Mouse (Mus musculus): Measurements from ENCODE around the gene Srd5a1.
A peak's percentile ranks its signal among the peaks of the same experiment; 100 is the strongest.

The Srd5a1 gene

DNA sequence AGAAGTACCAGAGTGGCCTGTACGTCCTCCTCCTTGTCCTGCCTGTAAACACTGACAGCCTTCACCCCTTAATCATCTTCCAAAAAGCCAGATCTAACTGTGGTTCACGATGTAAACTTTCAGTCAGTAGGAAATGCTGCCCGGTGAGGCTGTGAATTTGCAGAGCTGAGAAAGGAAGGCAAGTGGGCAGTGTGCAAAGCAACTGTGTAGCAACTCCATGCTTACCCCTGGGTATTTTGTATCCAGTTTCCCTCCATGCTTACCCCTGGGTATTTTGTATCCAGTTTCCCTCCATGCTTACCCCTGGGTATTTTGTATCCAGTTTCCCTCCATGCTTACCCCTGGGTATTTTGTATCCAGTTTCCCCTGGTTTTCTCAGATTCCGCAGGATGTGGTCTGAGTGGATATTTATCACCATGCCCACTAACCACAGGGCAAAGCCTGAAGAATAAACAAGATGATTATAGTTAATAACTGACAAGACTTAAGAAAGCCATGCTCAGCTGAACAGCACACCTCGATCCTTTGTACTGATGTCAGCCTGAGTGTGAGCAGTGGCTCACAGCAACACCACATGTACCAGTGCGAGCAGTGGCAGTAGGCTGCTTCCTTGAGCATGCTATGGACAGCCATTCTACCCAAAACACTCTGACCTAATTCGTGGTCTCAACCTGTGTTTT lies 16.5 kb downstream of the Srd5a1 start:
- TF ChIP-seq GATA4 (IDR thresholded peaks at IDR 0.05; ENCODE audit: insufficient replicate concordance, low read length), result no peak

DNA sequence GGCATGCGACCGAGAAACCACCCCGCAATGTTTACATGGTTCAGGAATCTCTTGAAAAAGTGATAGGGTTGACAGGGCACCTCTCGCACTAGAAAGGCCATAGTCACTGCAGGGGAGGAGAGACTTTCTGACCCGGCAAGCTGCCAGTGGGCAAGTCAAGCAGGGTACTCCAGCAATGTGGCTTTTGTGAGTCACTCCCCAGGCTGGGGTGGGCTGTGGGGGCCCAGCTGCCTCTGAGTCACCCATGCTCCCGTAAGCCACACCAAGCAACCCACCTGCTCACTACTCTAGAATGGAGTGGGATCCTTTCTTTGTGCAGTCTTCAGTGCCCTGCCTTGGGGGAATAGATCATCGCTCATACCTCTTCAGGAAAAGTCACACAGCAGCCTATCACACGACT lies 17.8 kb downstream of the Srd5a1 start:
- TF ChIP-seq GATA4 (IDR thresholded peaks at IDR 0.05; ENCODE audit: insufficient replicate concordance, low read length), result no peak

DNA sequence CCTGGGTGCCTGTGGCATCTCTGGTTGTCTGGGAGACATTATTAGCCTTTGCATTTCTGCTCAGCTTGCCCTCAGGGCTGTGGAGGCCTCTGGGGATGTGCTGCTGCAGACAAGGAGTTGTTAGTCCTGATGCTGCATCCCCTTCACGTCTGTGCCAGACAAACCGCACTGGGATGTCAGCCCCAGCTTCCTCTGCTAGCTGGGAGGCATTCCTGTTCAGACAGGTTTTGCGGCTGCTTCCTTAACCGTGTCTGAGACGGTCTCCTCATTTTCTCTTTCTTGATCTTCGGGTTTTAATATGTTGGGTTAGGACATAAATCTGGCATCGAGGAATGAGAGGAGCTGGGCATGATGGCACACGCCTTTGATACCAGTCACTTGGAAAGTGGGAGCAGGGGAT lies 19.0 kb downstream of the Srd5a1 start:
- TF ChIP-seq GATA4 (IDR thresholded peaks at IDR 0.05; ENCODE audit: insufficient replicate concordance, low read length), result no peak

DNA sequence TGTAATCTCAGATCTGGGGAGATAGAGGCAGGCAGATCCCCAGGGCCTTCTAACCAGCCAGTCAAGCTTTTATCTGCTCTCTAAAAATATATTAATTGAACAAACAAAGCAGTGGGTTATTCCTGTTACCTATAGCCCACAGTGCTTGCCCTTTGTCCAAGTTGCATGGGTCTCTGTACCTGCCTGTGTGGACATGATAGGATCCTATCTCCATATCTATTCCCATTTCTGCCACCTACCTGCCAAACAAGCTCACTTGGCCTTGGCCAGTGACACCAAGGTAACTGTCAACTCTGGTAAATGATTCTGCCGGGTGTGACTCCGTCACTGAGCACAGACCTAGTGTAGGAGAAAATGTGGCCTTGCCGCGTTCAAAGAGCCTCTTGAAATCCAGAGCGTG lies 19.9 kb downstream of the Srd5a1 start:
- TF ChIP-seq GATA4 (IDR thresholded peaks at IDR 0.05; ENCODE audit: insufficient replicate concordance, low read length), result no peak

DNA sequence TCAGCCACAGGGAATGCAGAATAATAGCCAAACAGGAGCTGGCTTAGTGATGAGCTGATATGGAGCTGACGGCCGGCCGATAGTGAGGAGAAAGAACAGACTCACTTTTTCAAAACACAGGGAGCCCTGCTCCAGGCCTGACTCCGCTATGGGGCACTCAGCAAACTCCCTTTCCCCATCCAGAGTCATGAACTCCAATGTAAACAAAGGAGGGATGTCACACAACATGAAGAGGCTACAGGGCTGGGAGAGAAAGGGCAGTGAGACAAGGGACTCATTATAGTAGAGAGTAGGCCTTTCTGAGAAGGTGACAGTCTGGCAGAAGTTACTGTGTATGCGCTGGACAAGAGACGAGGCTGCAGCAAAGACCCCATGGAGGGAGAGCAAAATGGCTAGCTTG lies 23.0 kb downstream of the Srd5a1 start:
- TF ChIP-seq GATA4 (IDR thresholded peaks at IDR 0.05; ENCODE audit: insufficient replicate concordance, low read length), result no peak

DNA sequence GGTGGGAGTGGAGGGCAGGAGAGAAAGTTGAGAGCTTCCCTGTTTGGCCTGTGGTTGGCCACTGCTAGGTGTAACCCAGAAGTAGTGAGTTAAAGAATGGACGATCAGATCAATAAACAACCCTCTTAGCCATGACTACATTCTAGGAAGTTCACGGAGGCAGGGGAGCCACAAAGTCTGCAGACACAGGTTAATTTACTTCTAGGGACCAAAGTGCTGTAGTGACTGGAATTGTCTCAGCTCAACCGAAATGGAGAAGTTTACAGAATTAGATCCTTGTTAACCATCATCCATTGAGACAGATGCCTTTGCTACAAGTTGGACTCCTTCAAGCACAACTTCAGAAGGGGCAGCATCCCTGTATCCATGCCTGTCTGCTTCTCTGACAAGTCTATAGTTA lies 23.4 kb downstream of the Srd5a1 start:
- no peak for TF ChIP-seq GATA4 (IDR thresholded peaks at IDR 0.05; ENCODE audit: insufficient replicate concordance, low read length)

DNA sequence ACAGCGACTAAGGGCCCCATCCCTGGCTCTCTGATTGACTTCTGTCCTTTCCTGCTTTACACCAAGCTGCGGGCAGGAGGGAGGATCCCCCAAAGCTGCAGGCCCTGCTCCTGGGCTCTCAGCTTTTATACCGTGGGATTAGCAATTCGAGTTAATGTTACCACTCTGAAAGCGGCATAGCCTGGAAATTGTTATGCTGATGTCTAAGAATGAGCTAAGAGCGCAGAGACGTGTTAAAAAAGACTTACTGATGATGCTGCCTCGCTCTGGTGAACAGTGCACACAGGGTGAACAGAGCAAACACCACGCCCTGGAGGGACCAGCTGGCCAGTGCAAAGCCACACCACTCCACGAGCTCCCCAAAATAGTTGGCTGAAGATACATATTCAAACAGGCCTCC lies 24.9 kb downstream of the Srd5a1 start:
- TF ChIP-seq GATA4 (IDR thresholded peaks at IDR 0.05; ENCODE audit: insufficient replicate concordance, low read length), result no peak

DNA sequence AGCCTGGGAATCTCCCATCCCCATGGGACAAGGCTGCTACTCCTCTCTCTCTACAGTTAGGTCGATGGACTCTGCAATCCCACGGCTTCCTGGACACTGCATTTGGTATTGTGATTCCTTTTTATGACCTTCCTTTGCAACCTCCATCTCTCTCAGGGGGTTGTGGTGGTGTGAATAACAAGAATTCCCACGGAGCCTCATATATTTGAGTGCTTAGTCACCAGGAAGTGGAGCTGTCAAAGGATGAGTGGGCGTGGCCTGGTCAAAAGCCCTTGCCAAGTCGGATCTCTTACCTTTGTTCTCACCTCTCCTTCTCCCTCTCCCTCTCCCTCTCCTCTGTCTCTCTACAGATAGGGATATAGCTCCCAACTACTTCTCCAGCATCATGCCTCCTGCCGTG lies 25.4 kb downstream of the Srd5a1 start:
- no peak for TF ChIP-seq GATA4 (IDR thresholded peaks at IDR 0.05; ENCODE audit: insufficient replicate concordance, low read length)

DNA sequence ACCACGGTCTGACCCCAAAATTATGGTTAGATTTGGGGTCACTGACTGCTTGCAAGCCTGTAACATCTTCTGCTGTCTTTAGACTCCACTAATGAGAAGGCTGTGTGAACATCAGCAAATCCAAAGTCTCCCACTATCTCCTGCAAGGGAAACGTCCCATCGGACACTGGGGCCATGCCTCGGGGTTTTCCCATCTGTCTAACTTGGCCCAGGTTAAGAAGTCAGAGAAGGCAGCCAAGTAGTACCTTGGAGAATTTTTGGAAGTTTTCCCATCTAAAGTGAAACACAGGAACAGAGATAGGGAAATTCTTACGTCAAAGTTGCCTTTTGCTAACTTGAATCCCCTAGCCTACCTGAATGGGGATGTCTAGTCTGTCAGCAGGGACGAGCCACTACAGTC lies 27.7 kb downstream of the Srd5a1 start:
- TF ChIP-seq GATA4 (IDR thresholded peaks at IDR 0.05; ENCODE audit: insufficient replicate concordance, low read length), result peak; percentile 67; the same call in 1 of the 2 replicates

DNA sequence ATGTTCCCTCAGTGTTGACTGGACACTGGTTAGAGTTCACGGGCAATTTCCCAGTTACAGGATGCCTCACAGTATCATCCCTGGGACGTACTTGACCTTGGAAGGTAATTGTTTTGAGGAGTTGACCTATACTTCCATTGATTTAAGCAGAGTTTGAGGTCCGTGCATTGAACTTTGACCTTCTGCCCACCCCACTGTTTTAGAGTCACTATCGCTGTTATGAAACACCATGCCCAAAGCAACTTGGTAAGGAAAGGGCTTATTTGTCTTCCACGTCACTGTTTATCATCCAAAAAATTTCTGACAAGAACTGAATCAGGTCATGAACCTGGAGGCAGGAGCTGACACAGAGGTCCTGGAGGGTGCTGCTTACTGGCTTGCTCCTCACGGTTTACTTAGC lies 28.8 kb downstream of the Srd5a1 start:
- TF ChIP-seq GATA4 (IDR thresholded peaks at IDR 0.05; ENCODE audit: insufficient replicate concordance, low read length), result peak; percentile 20; the same call in 1 of the 2 replicates

DNA sequence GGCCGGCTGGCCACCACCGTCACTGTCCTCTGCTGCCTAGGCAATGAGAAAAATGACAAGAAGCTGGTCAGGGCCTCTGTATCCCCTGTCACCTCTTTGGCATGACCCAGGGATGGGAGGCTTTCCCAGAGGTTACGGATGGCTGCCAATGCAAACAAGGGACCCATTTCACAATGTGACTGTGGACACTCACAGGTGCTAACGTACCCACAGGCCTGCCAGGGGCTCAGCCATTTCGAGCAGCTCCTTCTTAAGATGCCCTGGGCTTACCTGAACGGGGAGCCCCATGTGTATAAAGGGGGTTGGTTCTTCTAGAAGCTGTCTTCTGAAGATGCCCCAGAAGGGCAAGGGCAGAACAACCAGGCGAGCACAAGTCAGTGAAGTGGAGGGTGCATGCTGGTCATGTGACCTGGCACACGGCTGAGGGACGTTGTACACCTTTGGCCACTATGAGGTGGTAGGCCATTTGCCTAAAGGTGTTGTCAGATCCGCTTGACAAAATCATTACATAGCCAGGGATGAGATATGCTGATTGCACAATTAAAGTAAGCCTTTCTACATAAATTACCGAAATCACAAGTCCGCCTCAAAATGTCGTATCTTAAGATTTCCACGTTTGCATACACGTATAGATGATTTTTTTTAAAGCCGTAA lies 33.9 kb downstream of the Srd5a1 start:
- TF ChIP-seq GATA4 (IDR thresholded peaks at IDR 0.05; ENCODE audit: insufficient replicate concordance, low read length), result no peak

DNA sequence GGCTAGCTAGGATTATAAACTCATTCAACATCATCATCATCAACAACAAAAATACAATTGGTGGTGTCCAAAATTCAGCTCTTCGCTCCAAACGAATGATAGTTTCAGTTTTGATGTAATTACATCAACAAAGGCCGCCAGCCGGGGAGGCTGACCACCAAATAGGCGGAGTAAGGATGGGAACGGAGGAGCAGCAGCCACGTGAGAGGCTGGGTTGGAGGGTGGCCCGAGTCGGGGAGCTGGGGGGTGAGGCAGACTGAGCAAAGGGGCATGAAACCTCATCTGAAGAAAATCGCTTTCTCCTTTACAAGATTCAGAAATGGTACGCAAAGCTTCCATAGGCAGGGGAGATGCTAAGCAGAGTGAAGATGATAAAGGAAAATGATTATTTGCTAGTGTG lies 34.6 kb downstream of the Srd5a1 start:
- TF ChIP-seq GATA4 (IDR thresholded peaks at IDR 0.05; ENCODE audit: insufficient replicate concordance, low read length), result no peak

DNA sequence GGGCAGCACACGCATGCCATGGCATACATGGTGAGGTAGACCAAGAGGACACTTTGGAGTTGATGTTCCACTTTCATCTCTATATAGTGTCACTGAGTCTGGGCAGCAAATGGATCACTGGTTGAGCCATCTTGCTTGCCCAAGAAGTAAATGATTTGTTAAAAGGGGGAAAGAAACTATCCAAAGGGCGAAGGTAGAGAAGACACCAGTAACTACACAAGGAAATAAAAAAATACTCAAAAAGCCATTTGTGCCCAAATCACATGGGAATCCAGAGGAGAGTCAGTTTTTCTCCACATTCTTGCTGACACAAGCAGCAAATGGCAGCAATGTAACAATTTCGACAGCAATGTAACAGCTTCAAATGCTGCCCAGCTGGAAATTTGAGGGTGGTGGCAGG lies 38.6 kb downstream of the Srd5a1 start:
- no peak for TF ChIP-seq GATA4 (IDR thresholded peaks at IDR 0.05; ENCODE audit: insufficient replicate concordance, low read length)

DNA sequence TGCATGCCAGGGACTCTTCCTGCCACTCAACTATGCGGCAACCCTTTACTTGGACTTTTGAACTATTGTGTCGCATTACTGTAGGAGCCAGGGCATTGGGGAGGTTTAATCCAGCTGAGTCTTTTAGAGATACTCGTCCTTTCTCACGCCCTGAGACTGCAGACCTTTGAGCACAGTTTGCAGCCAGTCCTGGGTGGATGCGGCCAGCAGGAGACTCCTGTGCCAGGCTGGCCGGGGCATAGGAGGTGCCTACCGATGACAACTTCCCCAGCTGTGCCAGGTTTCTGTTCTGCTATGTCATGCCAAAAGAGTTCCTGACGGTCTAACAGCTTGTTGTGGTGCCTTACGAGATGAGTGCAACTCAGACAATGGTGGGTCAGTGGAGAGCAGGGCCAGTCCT lies 42.0 kb downstream of the Srd5a1 start:
- TF ChIP-seq GATA4 (IDR thresholded peaks at IDR 0.05; ENCODE audit: insufficient replicate concordance, low read length), result no peak

DNA sequence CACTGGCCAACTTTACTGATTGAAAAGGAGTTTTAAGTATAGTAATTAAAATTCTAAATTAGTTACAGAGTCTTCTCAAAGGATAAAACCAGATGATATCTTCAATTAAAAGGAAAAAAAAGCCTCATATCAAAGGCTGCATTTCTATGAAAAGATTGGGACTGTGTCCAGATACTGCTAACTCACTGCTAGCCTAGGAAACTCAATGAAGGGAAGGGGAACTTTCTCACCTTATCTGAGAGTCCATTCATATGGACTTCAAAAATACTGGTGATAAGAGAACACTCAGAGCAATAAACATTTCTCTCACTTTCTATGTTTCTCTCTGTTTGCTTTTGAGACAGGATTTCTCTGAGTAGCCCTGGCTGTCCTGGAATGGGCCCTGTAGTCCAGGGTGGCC lies 46.7 kb downstream of the Srd5a1 start:
- TF ChIP-seq GATA4 (IDR thresholded peaks at IDR 0.05; ENCODE audit: insufficient replicate concordance, low read length), result no peak

DNA sequence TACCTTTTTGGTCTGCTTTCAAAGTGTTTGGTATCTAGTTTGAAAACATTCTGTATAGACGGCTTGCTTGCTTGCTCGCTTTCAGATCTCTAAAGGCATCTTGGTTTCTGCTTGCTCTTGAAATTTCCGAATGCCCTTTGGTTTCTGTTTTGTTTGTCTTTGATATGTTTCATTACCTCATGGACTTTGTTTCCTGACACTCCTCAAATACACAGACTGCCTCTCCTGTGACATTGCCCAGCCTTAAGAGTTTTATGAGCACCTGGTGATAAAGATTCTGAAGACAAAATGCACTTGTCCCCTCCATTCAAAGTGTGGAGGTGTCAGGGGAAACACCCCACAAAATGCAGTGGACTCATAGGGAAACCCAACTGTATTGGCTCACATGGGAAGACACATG lies 47.3 kb downstream of the Srd5a1 start:
- TF ChIP-seq GATA4 (IDR thresholded peaks at IDR 0.05; ENCODE audit: insufficient replicate concordance, low read length), result no peak

Data from liver, adult (tissue).